Mouse (Mus musculus) ES-CJ7 (cell line): ENCODE results near the gene Efcab11.

Experiments used
- DNase-seq: peaks from one replicate; pipeline ENCODE4 v3.0.0; 2011; ENCODE audit warnings: low read depth, low spot score

The Efcab11 gene

GRCm38 (mm10) chr12:99681681-99682080 is 202.6 kb downstream of the Efcab11 start:
- DNase-seq: no peak

GRCm38 (mm10) chr12:99671866-99672191 is 212.4 kb downstream of the Efcab11 start:
- DNase-seq: no peak

- no peak for DNase-seq
These were observed 212.9 kb downstream of the Efcab11 start for GRCm38 (mm10) chr12:99671162-99671865.

- no peak for DNase-seq
These were observed 213.5 kb downstream of the Efcab11 start for GRCm38 (mm10) chr12:99670762-99671152.

- DNase-seq: no peak
These were observed 214.1 kb downstream of the Efcab11 start for GRCm38 (mm10) chr12:99669976-99670761.

GRCm38 (mm10) chr12:99654991-99655880 is 229.0 kb downstream of the Efcab11 start:
- no peak for DNase-seq

GRCm38 (mm10) chr12:99652459-99652858 is 231.8 kb downstream of the Efcab11 start:
- no peak for DNase-seq

- DNase-seq: no peak
These were observed 234.5 kb downstream of the Efcab11 start for GRCm38 (mm10) chr12:99649732-99650131.

- DNase-seq: no peak
These were observed 235.5 kb downstream of the Efcab11 start for GRCm38 (mm10) chr12:99648781-99649180.

- DNase-seq: no peak
These were observed 237.5 kb downstream of the Efcab11 start for GRCm38 (mm10) chr12:99646556-99647354.

- DNase-seq: no peak
These were observed 238.8 kb downstream of the Efcab11 start for GRCm38 (mm10) chr12:99645418-99645817.

- DNase-seq: no peak
These were observed 239.3 kb downstream of the Efcab11 start for GRCm38 (mm10) chr12:99644966-99645365.
